Mouse (Mus musculus) neural tube, embryonic 15.5 days (tissue): ENCODE results near the gene Kcnj10. TPM values are rescaled to one million over a fixed set of nuclear protein-coding genes. Genes with fewer than 3 reads are reported as not detected.

ENCODE experiments used
- ATAC-seq: fragments of 200-750 bp; cut with Nextera tagmentation; 2 replicates; pipeline ENCODE4 v1.8.0; 2017; ENCODE audit warnings: mild to moderate bottlenecking, moderate TSS enrichment, moderate library complexity; ENCODE audit not compliant: low FRiP score
- H3K27ac ChIP-seq: fragments of 300-500 bp; sonication (generic); replicated peaks from 2 replicates; pipeline ENCODE4 v1.5.1; 2015; ENCODE audit warnings: mild to moderate bottlenecking, inconsistent platforms
- H3K27me3 ChIP-seq: fragments of 300-500 bp; sonication (generic); replicated peaks from 2 replicates; pipeline ENCODE4 v1.6.1; 2015; ENCODE audit warnings: inconsistent platforms
- H3K36me3 ChIP-seq: fragments of 300-500 bp; sonication (generic); 2 replicates; pipeline ENCODE4 v1.6.1; 2015; ENCODE audit warnings: inconsistent platforms
- H3K4me1 ChIP-seq: fragments of 300-500 bp; sonication (generic); 2 replicates; pipeline ENCODE4 v1.6.1; 2015; ENCODE audit warnings: inconsistent platforms
- H3K4me2 ChIP-seq: fragments of 300-500 bp; sonication (generic); 2 replicates; pipeline ENCODE4 v1.6.1; 2015; ENCODE audit warnings: inconsistent platforms, mild to moderate bottlenecking, moderate library complexity
- H3K4me3 ChIP-seq: fragments of 300-500 bp; sonication (generic); replicated peaks from 2 replicates; pipeline ENCODE4 v1.5.1; 2015; ENCODE audit warnings: mild to moderate bottlenecking, inconsistent platforms
- H3K9ac ChIP-seq: fragments of 300-500 bp; sonication (generic); replicated peaks from 2 replicates; pipeline ENCODE4 v1.6.1; 2015; ENCODE audit warnings: mild to moderate bottlenecking, inconsistent platforms
- H3K9me3 ChIP-seq: fragments of 300-500 bp; sonication (generic); replicated peaks from 2 replicates; pipeline ENCODE4 v1.6.1; 2016; ENCODE audit warnings: inconsistent platforms
- WGBS: fragments of 180-500 bp; shearing (Covaris S2); methylation state at CpG from one replicate; pipeline ENCODE4 v1.1.7; 2015; ENCODE audit warnings: mixed read lengths; 5-methylcytosine and 5-hydroxymethylcytosine counted together
- polyA plus RNA-seq: library from polyadenylated mRNA; unstranded; fragments of >200 nt; fragmentation: Nextera tagmentation; extraction: Ambion mirVana; gene quantifications from 2 replicates; pipeline ENCODE4 v1.2.1, GENCODE M21; 2015

Gene Kcnj10
- polyA plus RNA-seq = 2.3 and 2.5 TPM in 2 replicates

GRCm38 (mm10) chr1:172340729-172341321, at the start of gene Kcnj10:
TSS of gene Kcnj10 (plus strand) at chr1:172341210.
- Histone ChIP-seq H3K9ac (peak within 1 kb of the TSS; percentile 38), H3K4me1 (peaks cover 16% of the 10 kb centered on the region), H3K4me3 (peak within 1 kb of the TSS; percentile 46), H3K36me3 (no peaks in the 10 kb centered on the region), H3K9me3 (no peaks in the 10 kb centered on the region), H3K27ac (peak within 1 kb of the TSS; percentile 71), H3K27me3 (peaks cover 9% of the 10 kb centered on the region), H3K4me2 (peak within 1 kb of the TSS; percentile 79)
- WGBS = 1% methylated on average over 38 of the region's 38 CpGs
- ATAC-seq = peak; percentile 90

GRCm38 (mm10) chr1:172292880-172293279, 48.1 kb upstream of the Kcnj10 start:
- no peaks in the 10 kb centered on the region for H3K36me3 ChIP-seq
- H3K27me3 ChIP-seq = no peaks in the 10 kb centered on the region
- no peak overlapping the region for H3K4me2 ChIP-seq
- H3K9ac ChIP-seq = no peak overlapping the region
- ATAC-seq = no peak
- WGBS = 91% methylated on average over 2 of the region's 2 CpGs
- peaks cover 22% of the 10 kb centered on the region for H3K4me1 ChIP-seq
- no peaks in the 10 kb centered on the region for H3K9me3 ChIP-seq
- H3K4me3 ChIP-seq = no peak overlapping the region
- no peak overlapping the region for H3K27ac ChIP-seq

GRCm38 (mm10) chr1:172293449-172293848, 47.6 kb upstream of the Kcnj10 start:
- Histone ChIP-seq H3K27me3 (no peaks in the 10 kb centered on the region), H3K4me3 (no peak overlapping the region), H3K9me3 (no peaks in the 10 kb centered on the region), H3K4me1 (peaks cover 28% of the 10 kb centered on the region), H3K4me2 (no peak overlapping the region), H3K27ac (no peak overlapping the region; the same call in 1 of the 2 replicates), H3K9ac (no peak overlapping the region), H3K36me3 (no peaks in the 10 kb centered on the region)
- WGBS = 83% methylated on average over 11 of the region's 11 CpGs
- no peak for ATAC-seq

- 46% methylated on average over 4 of the region's 4 CpGs for WGBS
- Histone ChIP-seq H3K4me2 (peak overlapping the region; percentile 47), H3K36me3 (no peaks in the 10 kb centered on the region), H3K4me3 (peak overlapping the region; percentile 30), H3K9ac (no peak overlapping the region), H3K27me3 (no peaks in the 10 kb centered on the region), H3K9me3 (no peaks in the 10 kb centered on the region), H3K4me1 (peaks cover 39% of the 10 kb centered on the region), H3K27ac (peak overlapping the region; percentile 78)
- peak; percentile 79 for ATAC-seq
These were observed 45.2 kb upstream of the Kcnj10 start for GRCm38 (mm10) chr1:172295751-172296197.

- H3K4me2 ChIP-seq = peak overlapping the region; percentile 47
- ATAC-seq = no peak
- H3K4me3 ChIP-seq = peak overlapping the region; percentile 30
- no peaks in the 10 kb centered on the region for H3K36me3 ChIP-seq
- WGBS = 81% methylated on average over 6 of the region's 6 CpGs
- H3K4me1 ChIP-seq = peaks cover 51% of the 10 kb centered on the region
- no peaks in the 10 kb centered on the region for H3K27me3 ChIP-seq
- H3K9me3 ChIP-seq = no peaks in the 10 kb centered on the region
- peak overlapping the region; percentile 34 for H3K9ac ChIP-seq
- peak overlapping the region; percentile 78 for H3K27ac ChIP-seq
These were observed 44.0 kb upstream of the Kcnj10 start for GRCm38 (mm10) chr1:172296816-172297510.

- H3K4me3 ChIP-seq = peak within 1 kb of the TSS; percentile 30
- peak within 1 kb of the TSS; percentile 34 for H3K9ac ChIP-seq
- H3K36me3 ChIP-seq = no peaks in the 10 kb centered on the region
- H3K27ac ChIP-seq = peak within 1 kb of the TSS; percentile 78
- WGBS = 10% methylated on average over 16 of the region's 16 CpGs
- no peaks in the 10 kb centered on the region for H3K9me3 ChIP-seq
- peak; percentile 34 for ATAC-seq
- H3K27me3 ChIP-seq = no peaks in the 10 kb centered on the region
- H3K4me2 ChIP-seq = peak within 1 kb of the TSS; percentile 47
- peaks cover 56% of the 10 kb centered on the region for H3K4me1 ChIP-seq
These were observed 43.1 kb upstream of the Kcnj10 start, which contains the start of gene Atp1a2 for GRCm38 (mm10) chr1:172297611-172298537. TSS of gene Atp1a2 (minus strand) at chr1:172298064.

GRCm38 (mm10) chr1:172299528-172299927, 41.5 kb upstream of the Kcnj10 start:
- H3K36me3 ChIP-seq = no peaks in the 10 kb centered on the region
- WGBS = 58% methylated on average over 7 of the region's 7 CpGs
- no peak overlapping the region for H3K27ac ChIP-seq
- no peaks in the 10 kb centered on the region for H3K9me3 ChIP-seq
- H3K4me2 ChIP-seq = no peak overlapping the region
- H3K4me3 ChIP-seq = no peak overlapping the region
- H3K27me3 ChIP-seq = no peaks in the 10 kb centered on the region
- ATAC-seq = no peak
- no peak overlapping the region for H3K9ac ChIP-seq
- peaks cover 52% of the 10 kb centered on the region for H3K4me1 ChIP-seq

GRCm38 (mm10) chr1:172300247-172300646, 40.8 kb upstream of the Kcnj10 start:
- Histone ChIP-seq H3K36me3 (no peaks in the 10 kb centered on the region), H3K4me1 (peaks cover 45% of the 10 kb centered on the region), H3K9me3 (no peaks in the 10 kb centered on the region), H3K4me3 (no peak overlapping the region), H3K9ac (no peak overlapping the region), H3K4me2 (no peak overlapping the region), H3K27ac (no peak overlapping the region), H3K27me3 (no peaks in the 10 kb centered on the region)
- ATAC-seq = no peak
- 70% methylated on average over 5 of the region's 5 CpGs for WGBS

- Histone ChIP-seq H3K9me3 (no peaks in the 10 kb centered on the region), H3K27me3 (no peaks in the 10 kb centered on the region), H3K36me3 (no peaks in the 10 kb centered on the region), H3K4me3 (no peak overlapping the region), H3K9ac (no peak overlapping the region), H3K27ac (0 out of 2 replicates have a peak overlapping the region, but pooled peaks have one; percentile 19), H3K4me1 (peaks cover 39% of the 10 kb centered on the region), H3K4me2 (no peak overlapping the region)
- no peak for ATAC-seq
- WGBS = 43% methylated on average over 12 of the region's 12 CpGs
These were observed 39.8 kb upstream of the Kcnj10 start for GRCm38 (mm10) chr1:172301180-172301579.

- Histone ChIP-seq H3K36me3 (no peaks in the 10 kb centered on the region), H3K27ac (0 out of 2 replicates have a peak overlapping the region, but pooled peaks have one; percentile 4), H3K4me3 (no peak overlapping the region), H3K4me1 (peaks cover 40% of the 10 kb centered on the region), H3K9ac (no peak overlapping the region), H3K9me3 (no peaks in the 10 kb centered on the region), H3K4me2 (no peak overlapping the region), H3K27me3 (no peaks in the 10 kb centered on the region)
- 71% methylated on average over 3 of the region's 3 CpGs for WGBS
- no peak for ATAC-seq
These were observed 38.7 kb upstream of the Kcnj10 start for GRCm38 (mm10) chr1:172302311-172302710.

- Histone ChIP-seq H3K27ac (no peak overlapping the region), H3K36me3 (no peaks in the 10 kb centered on the region), H3K4me2 (no peak overlapping the region), H3K4me3 (no peak overlapping the region), H3K4me1 (peaks cover 37% of the 10 kb centered on the region), H3K9me3 (no peaks in the 10 kb centered on the region), H3K9ac (no peak overlapping the region), H3K27me3 (no peaks in the 10 kb centered on the region)
- 18% methylated on average over 6 of the region's 6 CpGs for WGBS
- no peak for ATAC-seq
These were observed 38.2 kb upstream of the Kcnj10 start for GRCm38 (mm10) chr1:172302851-172303250.
